Mouse (Mus musculus) kidney, embryonic 16.5 days (tissue): Measurements from ENCODE around the gene Txndc2. TPM values are rescaled to one million over a fixed set of nuclear protein-coding genes. Genes with fewer than 3 reads are reported as not detected.

Experiments used
- ATAC-seq: fragments of 200-750 bp; cut with Nextera tagmentation; 2 replicates; pipeline ENCODE4 v1.8.0; 2017; ENCODE audit warnings: moderate TSS enrichment; ENCODE audit not compliant: low FRiP score, low TSS enrichment
- H3K27ac ChIP-seq: fragments of 300-500 bp; sonication (generic); 2 replicates; pipeline ENCODE4 v1.5.1; 2014; ENCODE audit warnings: low read length
- H3K27me3 ChIP-seq: fragments of 300-500 bp; sonication (generic); 2 replicates; pipeline ENCODE4 v1.6.1; 2014; ENCODE audit warnings: low read length, control low read depth, mixed read lengths; ENCODE audit not compliant: insufficient read depth
- H3K36me3 ChIP-seq: fragments of 300-500 bp; sonication (generic); 2 replicates; pipeline ENCODE4 v1.6.1; 2014; ENCODE audit warnings: low read length, control low read depth, mixed read lengths; ENCODE audit not compliant: insufficient read depth
- H3K4me1 ChIP-seq: fragments of 300-500 bp; sonication (generic); 2 replicates; pipeline ENCODE4 v1.6.1; 2014; ENCODE audit warnings: low read length, control low read depth, mixed read lengths; ENCODE audit not compliant: insufficient read depth
- H3K4me2 ChIP-seq: fragments of 300-500 bp; sonication (generic); replicated peaks from 2 replicates; pipeline ENCODE4 v1.6.1; 2014; ENCODE audit warnings: low read depth, low read length
- H3K4me3 ChIP-seq: fragments of 300-500 bp; sonication (generic); 2 replicates; pipeline ENCODE4 v1.5.1; 2014; ENCODE audit warnings: mild to moderate bottlenecking, low read length
- H3K9ac ChIP-seq: fragments of 300-500 bp; sonication (generic); replicated peaks from 2 replicates; pipeline ENCODE4 v1.6.1; 2014; ENCODE audit warnings: low read length
- H3K9me3 ChIP-seq: fragments of 300-500 bp; sonication (generic); 2 replicates; pipeline ENCODE4 v1.6.1; 2016; ENCODE audit warnings: low read length, control low read depth
- WGBS: fragments of 180-500 bp; shearing (Covaris S2); extraction: QIAGEN DNeasy Blood & Tissue Kit; methylation state at CpG from one replicate; pipeline ENCODE4 v1.1.7; 2014; 5-methylcytosine and 5-hydroxymethylcytosine counted together
- polyA plus RNA-seq: library from polyadenylated mRNA; unstranded; fragments of >200 nt; fragmentation: Nextera tagmentation; extraction: Ambion mirVana; gene quantifications from 2 replicates; pipeline ENCODE4 v1.2.1, GENCODE M21; 2015

The Txndc2 gene
- 0.09 TPM in 1 of 2 replicates, not detected in the other for polyA plus RNA-seq

GRCm38 (mm10) chr17:65641734-65642218 is at the start of gene Txndc2:
Gene Txndc2, minus strand, starts transcription at chr17:65642168.
- 84% methylated on average over 11 of the region's 11 CpGs for WGBS
- peaks cover 15% of the 10 kb centered on the region for H3K4me1 ChIP-seq
- H3K36me3 ChIP-seq = no peaks in the 10 kb centered on the region
- H3K27ac ChIP-seq = 0 out of 2 replicates have a peak within 1 kb of the TSS, but pooled peaks have one; percentile 32
- H3K9ac ChIP-seq = 0 out of 2 replicates have a peak within 1 kb of the TSS, but pooled peaks have one; percentile 18
- ATAC-seq = no peak
- no peak within 1 kb of the TSS for H3K4me3 ChIP-seq
- H3K4me2 ChIP-seq = peak within 1 kb of the TSS; percentile 23; the same call in 1 of the 2 replicates
- H3K27me3 ChIP-seq = no peaks in the 10 kb centered on the region
- H3K9me3 ChIP-seq = no peaks in the 10 kb centered on the region

DNA sequence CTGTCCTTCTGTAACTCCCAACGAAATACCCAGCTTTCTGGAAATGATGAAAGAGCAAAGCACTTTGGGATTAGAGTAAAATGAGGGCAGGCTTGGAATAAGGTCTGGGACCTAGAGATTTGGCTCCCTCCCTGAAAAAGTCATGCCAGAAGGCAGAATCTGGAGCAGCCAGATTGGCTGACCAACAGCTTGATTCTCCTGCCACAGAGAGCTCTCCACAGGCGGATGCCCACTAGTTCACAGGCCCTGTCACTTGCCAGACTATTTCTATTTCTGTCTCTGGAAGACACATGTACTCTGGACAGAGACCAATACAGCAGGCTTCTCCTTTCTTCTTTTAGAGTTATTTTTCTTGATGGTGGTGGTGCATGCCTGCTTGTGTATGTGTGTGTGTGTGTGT is 41.8 kb upstream of the Txndc2 start:
- no peak overlapping the region for H3K27ac ChIP-seq
- WGBS = 80% methylated on average over 2 of the region's 2 CpGs
- H3K4me3 ChIP-seq = no peak overlapping the region
- no peak overlapping the region for H3K4me2 ChIP-seq
- ATAC-seq = no peak
- no peak overlapping the region for H3K9ac ChIP-seq
- H3K36me3 ChIP-seq = no peaks in the 10 kb centered on the region
- no peaks in the 10 kb centered on the region for H3K27me3 ChIP-seq
- no peaks in the 10 kb centered on the region for H3K9me3 ChIP-seq
- H3K4me1 ChIP-seq = no peaks in the 10 kb centered on the region

DNA sequence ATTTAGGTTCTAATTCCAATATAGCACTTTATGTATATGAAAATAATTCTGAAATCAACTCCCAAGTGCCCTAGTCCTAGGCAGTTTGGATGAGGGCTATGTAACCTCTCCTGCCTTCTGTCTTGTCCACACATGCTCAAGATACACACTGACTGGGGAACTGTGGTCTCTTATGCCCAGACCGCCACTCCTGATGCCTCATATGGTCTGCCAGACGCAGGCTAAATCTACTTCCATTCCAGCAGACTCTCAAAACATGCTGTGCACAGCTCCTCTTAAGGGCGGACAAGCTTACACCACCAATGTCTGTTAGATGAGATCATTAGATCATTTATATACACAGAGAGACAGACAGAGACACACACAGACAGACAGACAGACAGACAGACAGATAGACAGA is 41.3 kb upstream of the Txndc2 start:
- Histone ChIP-seq H3K9ac (no peak overlapping the region), H3K4me1 (no peaks in the 10 kb centered on the region), H3K27ac (no peak overlapping the region), H3K27me3 (no peaks in the 10 kb centered on the region), H3K9me3 (no peaks in the 10 kb centered on the region), H3K4me2 (no peak overlapping the region), H3K36me3 (no peaks in the 10 kb centered on the region), H3K4me3 (no peak overlapping the region)
- WGBS = 86% methylated on average over 3 of the region's 3 CpGs
- ATAC-seq = no peak

GRCm38 (mm10) chr17:65682071-65682680 is 40.2 kb upstream of the Txndc2 start:
- H3K36me3 ChIP-seq = no peaks in the 10 kb centered on the region
- no peaks in the 10 kb centered on the region for H3K27me3 ChIP-seq
- H3K9me3 ChIP-seq = no peaks in the 10 kb centered on the region
- no peaks in the 10 kb centered on the region for H3K4me1 ChIP-seq
- no peak for ATAC-seq
- no peak overlapping the region for H3K27ac ChIP-seq
- no peak overlapping the region for H3K4me2 ChIP-seq
- 82% methylated on average over 5 of the region's 5 CpGs for WGBS
- H3K4me3 ChIP-seq = no peak overlapping the region
- no peak overlapping the region for H3K9ac ChIP-seq

GRCm38 (mm10) chr17:65681516-65681915 is 39.5 kb upstream of the Txndc2 start:
- Histone ChIP-seq H3K4me1 (no peaks in the 10 kb centered on the region), H3K9me3 (no peaks in the 10 kb centered on the region), H3K27me3 (no peaks in the 10 kb centered on the region), H3K4me2 (no peak overlapping the region), H3K4me3 (no peak overlapping the region), H3K9ac (no peak overlapping the region), H3K27ac (no peak overlapping the region), H3K36me3 (no peaks in the 10 kb centered on the region)
- 84% methylated on average over 6 of the region's 6 CpGs for WGBS
- no peak for ATAC-seq

GRCm38 (mm10) chr17:65680801-65681412 is 38.9 kb upstream of the Txndc2 start:
- H3K4me2 ChIP-seq = no peak overlapping the region
- no peak overlapping the region for H3K27ac ChIP-seq
- no peaks in the 10 kb centered on the region for H3K4me1 ChIP-seq
- ATAC-seq = no peak
- no peak overlapping the region for H3K9ac ChIP-seq
- H3K9me3 ChIP-seq = no peaks in the 10 kb centered on the region
- no peaks in the 10 kb centered on the region for H3K36me3 ChIP-seq
- no peak overlapping the region for H3K4me3 ChIP-seq
- WGBS = 88% methylated on average over 2 of the region's 2 CpGs
- no peaks in the 10 kb centered on the region for H3K27me3 ChIP-seq

DNA sequence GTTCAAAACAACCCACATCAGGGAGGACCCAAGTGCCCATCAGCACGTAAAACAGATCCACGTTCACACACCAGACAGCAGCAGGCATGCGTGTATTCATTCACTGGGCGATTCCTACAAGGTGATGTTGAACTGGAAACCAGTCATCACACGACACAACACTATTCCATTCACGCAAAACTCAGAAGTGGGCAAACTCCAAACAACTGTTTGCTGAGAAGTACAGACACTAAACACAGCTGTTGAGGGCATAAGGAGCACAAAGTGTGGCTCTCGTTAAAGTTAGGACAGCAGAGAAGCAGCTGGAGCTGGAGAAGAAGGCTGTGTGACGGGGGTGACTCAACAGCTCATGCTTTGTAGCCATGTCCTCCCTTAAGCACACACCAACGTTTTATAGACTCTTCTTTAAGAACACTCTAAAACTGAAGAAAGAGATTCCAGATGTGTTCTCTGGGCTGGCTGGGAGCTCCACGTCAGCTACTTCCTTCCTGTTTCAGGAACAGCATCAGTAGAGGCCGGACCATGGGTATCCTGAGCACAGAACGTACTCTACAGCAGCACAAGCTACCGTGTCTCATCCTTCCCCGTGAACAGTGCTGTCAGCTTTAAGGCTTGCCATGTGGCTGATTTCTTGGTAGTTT is 38.0 kb upstream of the Txndc2 start:
- 64% methylated on average over 14 of the region's 14 CpGs for WGBS
- no peak overlapping the region for H3K4me3 ChIP-seq
- H3K27ac ChIP-seq = no peak overlapping the region
- no peak overlapping the region for H3K9ac ChIP-seq
- no peaks in the 10 kb centered on the region for H3K9me3 ChIP-seq
- no peaks in the 10 kb centered on the region for H3K36me3 ChIP-seq
- no peaks in the 10 kb centered on the region for H3K27me3 ChIP-seq
- ATAC-seq = no peak
- H3K4me1 ChIP-seq = no peaks in the 10 kb centered on the region
- no peak overlapping the region for H3K4me2 ChIP-seq

GRCm38 (mm10) chr17:65677742-65678141 is 35.8 kb upstream of the Txndc2 start:
- no peaks in the 10 kb centered on the region for H3K27me3 ChIP-seq
- H3K9ac ChIP-seq = no peak overlapping the region
- no peak overlapping the region for H3K4me3 ChIP-seq
- no peak overlapping the region for H3K27ac ChIP-seq
- no peaks in the 10 kb centered on the region for H3K4me1 ChIP-seq
- no peak for ATAC-seq
- H3K36me3 ChIP-seq = no peaks in the 10 kb centered on the region
- 95% methylated on average over 1 of the region's 1 CpGs for WGBS
- H3K4me2 ChIP-seq = no peak overlapping the region
- H3K9me3 ChIP-seq = no peaks in the 10 kb centered on the region

GRCm38 (mm10) chr17:65676536-65676935 is 34.6 kb upstream of the Txndc2 start:
- H3K4me2 ChIP-seq = no peak overlapping the region
- no peaks in the 10 kb centered on the region for H3K9me3 ChIP-seq
- no peak overlapping the region for H3K4me3 ChIP-seq
- H3K4me1 ChIP-seq = no peaks in the 10 kb centered on the region
- no peaks in the 10 kb centered on the region for H3K36me3 ChIP-seq
- no peak for ATAC-seq
- H3K27me3 ChIP-seq = no peaks in the 10 kb centered on the region
- no peak overlapping the region for H3K9ac ChIP-seq
- 81% methylated on average over 8 of the region's 8 CpGs for WGBS
- no peak overlapping the region for H3K27ac ChIP-seq

- H3K27me3 ChIP-seq = no peaks in the 10 kb centered on the region
- H3K4me1 ChIP-seq = no peaks in the 10 kb centered on the region
- H3K4me2 ChIP-seq = no peak overlapping the region
- H3K36me3 ChIP-seq = no peaks in the 10 kb centered on the region
- ATAC-seq = no peak
- no peaks in the 10 kb centered on the region for H3K9me3 ChIP-seq
- no peak overlapping the region for H3K27ac ChIP-seq
- WGBS = 77% methylated on average over 3 of the region's 3 CpGs
- H3K4me3 ChIP-seq = no peak overlapping the region
- H3K9ac ChIP-seq = no peak overlapping the region
These were observed 34.0 kb upstream of the Txndc2 start for GRCm38 (mm10) chr17:65675985-65676384.
